Mouse (Mus musculus) megakaryocyte, embryonic 14.5 days (primary cell): ENCODE data around the gene Gm20517. TPM values are rescaled to one million over a fixed set of nuclear protein-coding genes. Genes with fewer than 3 reads are reported as not detected.

ENCODE experiments used
- H3K27me3 ChIP-seq: replicated peaks from 2 replicates; pipeline ENCODE3; 2012; ENCODE audit warnings: inconsistent platforms
- H3K36me3 ChIP-seq: replicated peaks from 2 replicates; pipeline ENCODE3; 2012; ENCODE audit warnings: low read length, inconsistent platforms, mixed read lengths
- H3K4me1 ChIP-seq: 2 replicates; pipeline ENCODE4 v1.6.1; 2012; ENCODE audit warnings: inconsistent platforms
- H3K4me3 ChIP-seq: replicated peaks from 2 replicates; pipeline ENCODE3; 2012; ENCODE audit warnings: moderate library complexity, mild to moderate bottlenecking, inconsistent platforms
- H3K9me3 ChIP-seq: 2 replicates; pipeline ENCODE4 v1.6.1; 2012; ENCODE audit warnings: inconsistent platforms
- FLI1 ChIP-seq: IDR thresholded peaks from 2 replicates; pipeline ENCODE4 v1.6.1; 2012; ENCODE audit warnings: low read length, inconsistent platforms, mixed read lengths
- GATA1 ChIP-seq: IDR thresholded peaks from 3 replicates; pipeline ENCODE4 v1.6.1; 2012; ENCODE audit warnings: mixed read lengths, low read length, inconsistent platforms, borderline replicate concordance
- polyA plus RNA-seq: library from polyadenylated mRNA; stranded (reverse); fragments of >175 nt; gene quantifications from 2 replicates; pipeline ENCODE4 v1.2.3, GENCODE M21; 2012; ENCODE audit warnings: low replicate concordance; ENCODE audit not compliant: insufficient read depth

The Gm20517 gene
- polyA plus RNA-seq, 1 experiment, result 0.29 TPM

- no peaks in the 10 kb centered on the region for H3K27me3 ChIP-seq
- H3K4me1 ChIP-seq, result peaks cover 69% of the 10 kb centered on the region
- H3K9me3 ChIP-seq, result no peaks in the 10 kb centered on the region
- H3K4me3 ChIP-seq, result no peak overlapping the region
- peaks cover 93% of the 10 kb centered on the region for H3K36me3 ChIP-seq
- no peak for TF ChIP-seq GATA1
- TF ChIP-seq FLI1, result no peak
These were observed 10.0 kb upstream of the Gm20517 start for GRCm38 (mm10) chr17:47601389-47601755.

DNA sequence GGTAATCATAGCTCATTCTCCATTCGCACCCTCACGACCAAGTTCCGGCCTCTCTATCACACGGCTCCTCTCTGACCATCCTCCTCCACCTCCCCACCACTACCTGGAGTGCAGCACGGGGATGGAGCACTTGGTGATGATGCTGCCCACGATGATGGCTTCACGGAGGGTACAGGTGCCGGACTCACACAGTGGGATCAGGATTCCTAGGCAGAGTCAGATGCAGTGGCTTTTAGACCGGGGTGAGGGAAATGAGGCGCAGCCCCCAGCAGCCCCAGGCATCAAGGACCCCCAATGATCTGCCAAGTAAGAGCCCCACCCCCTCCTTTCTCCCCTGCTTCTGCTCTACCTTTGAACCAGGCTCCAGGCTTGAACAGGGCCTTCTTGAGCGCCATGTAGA lies 9.1 kb upstream of the Gm20517 start:
- TF ChIP-seq FLI1, result no peak
- no peak for TF ChIP-seq GATA1
- Histone ChIP-seq H3K27me3 (no peaks in the 10 kb centered on the region), H3K4me1 (peaks cover 67% of the 10 kb centered on the region), H3K4me3 (no peak overlapping the region), H3K36me3 (peaks cover 93% of the 10 kb centered on the region), H3K9me3 (no peaks in the 10 kb centered on the region)

- Histone ChIP-seq H3K36me3 (peaks cover 73% of the 10 kb centered on the region), H3K4me3 (no peak overlapping the region), H3K9me3 (no peaks in the 10 kb centered on the region), H3K4me1 (peaks cover 63% of the 10 kb centered on the region), H3K27me3 (no peaks in the 10 kb centered on the region)
- TF ChIP-seq GATA1 (no peak), FLI1 (no peak)
These were observed 5.2 kb upstream of the Gm20517 start for GRCm38 (mm10) chr17:47606220-47606619.

- H3K9me3 ChIP-seq, result no peaks in the 10 kb centered on the region
- no peaks in the 10 kb centered on the region for H3K27me3 ChIP-seq
- H3K4me3 ChIP-seq, result no peak overlapping the region
- TF ChIP-seq FLI1 (no peak), GATA1 (no peak)
- H3K36me3 ChIP-seq, result peaks cover 65% of the 10 kb centered on the region
- H3K4me1 ChIP-seq, result peaks cover 71% of the 10 kb centered on the region
These were observed 2.2 kb upstream of the Gm20517 start for GRCm38 (mm10) chr17:47609182-47609581.

- no peaks in the 10 kb centered on the region for H3K27me3 ChIP-seq
- H3K4me1 ChIP-seq, result peaks cover 75% of the 10 kb centered on the region
- TF ChIP-seq GATA1 (no peak), FLI1 (no peak)
- peak overlapping the region; percentile 97 for H3K4me3 ChIP-seq
- no peaks in the 10 kb centered on the region for H3K9me3 ChIP-seq
- peaks cover 64% of the 10 kb centered on the region for H3K36me3 ChIP-seq
These were observed 233 bp downstream of the Gm20517 start for GRCm38 (mm10) chr17:47611661-47611982.

- Histone ChIP-seq H3K9me3 (no peaks in the 10 kb centered on the region), H3K4me1 (peaks cover 55% of the 10 kb centered on the region), H3K4me3 (no peak overlapping the region), H3K27me3 (no peaks in the 10 kb centered on the region), H3K36me3 (peaks cover 61% of the 10 kb centered on the region)
- TF ChIP-seq FLI1, result no peak
- TF ChIP-seq GATA1, result no peak
These were observed 2.6 kb downstream of the Gm20517 start for GRCm38 (mm10) chr17:47614018-47614417.

- Histone ChIP-seq H3K9me3 (no peaks in the 10 kb centered on the region), H3K4me3 (no peak overlapping the region), H3K27me3 (no peaks in the 10 kb centered on the region), H3K36me3 (peaks cover 79% of the 10 kb centered on the region), H3K4me1 (peaks cover 38% of the 10 kb centered on the region)
- TF ChIP-seq FLI1, result no peak
- TF ChIP-seq GATA1, result no peak
These were observed 4.7 kb downstream of the Gm20517 start for GRCm38 (mm10) chr17:47616119-47616518.

GRCm38 (mm10) chr17:47616652-47617051 lies 5.3 kb downstream of the Gm20517 start:
- H3K36me3 ChIP-seq, result peaks cover 84% of the 10 kb centered on the region
- no peaks in the 10 kb centered on the region for H3K27me3 ChIP-seq
- no peaks in the 10 kb centered on the region for H3K9me3 ChIP-seq
- peaks cover 38% of the 10 kb centered on the region for H3K4me1 ChIP-seq
- no peak overlapping the region for H3K4me3 ChIP-seq
- no peak for TF ChIP-seq FLI1
- TF ChIP-seq GATA1, result no peak

- TF ChIP-seq FLI1 (no peak), GATA1 (no peak)
- no peaks in the 10 kb centered on the region for H3K9me3 ChIP-seq
- no peak overlapping the region for H3K4me3 ChIP-seq
- H3K36me3 ChIP-seq, result peaks cover 91% of the 10 kb centered on the region
- no peaks in the 10 kb centered on the region for H3K27me3 ChIP-seq
- peaks cover 29% of the 10 kb centered on the region for H3K4me1 ChIP-seq
These were observed 6.4 kb downstream of the Gm20517 start for GRCm38 (mm10) chr17:47617605-47618307.

DNA sequence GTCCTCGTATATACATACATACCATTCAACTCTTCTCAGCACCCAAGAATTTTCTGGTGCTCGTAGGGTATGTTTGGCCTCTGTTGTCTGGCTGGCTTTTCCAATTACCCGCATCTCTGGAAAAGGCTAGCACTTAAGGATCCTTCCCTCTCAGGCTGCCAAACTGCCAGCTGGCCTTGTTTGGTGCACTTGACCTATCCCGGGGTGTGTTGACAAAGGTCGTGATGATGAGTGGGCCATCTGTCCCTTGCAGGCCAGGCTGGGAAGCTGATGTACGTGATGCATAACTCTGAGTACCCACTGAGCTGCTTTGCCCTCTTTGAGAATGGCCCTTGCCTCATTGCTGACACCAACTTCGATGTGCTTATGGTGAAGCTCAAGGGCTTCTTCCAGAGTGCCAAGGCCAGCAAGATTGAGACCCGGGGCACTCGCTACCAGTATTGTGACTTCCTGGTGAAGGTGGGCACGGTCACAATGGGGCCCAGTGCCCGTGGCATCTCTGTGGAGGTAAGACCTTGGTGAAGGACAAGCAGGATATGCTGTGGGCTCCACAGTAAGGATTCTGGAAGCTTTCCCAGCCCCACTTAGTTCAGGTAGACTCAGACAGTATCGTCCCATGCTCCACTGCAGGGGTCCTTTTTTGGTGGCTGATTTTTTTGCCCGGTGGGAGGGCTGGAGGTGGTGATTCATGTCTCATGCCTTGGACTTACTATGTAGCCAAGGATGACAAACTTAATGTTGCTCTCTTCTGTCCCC lies 7.3 kb downstream of the Gm20517 start:
- Histone ChIP-seq H3K27me3 (no peaks in the 10 kb centered on the region), H3K36me3 (peaks cover 91% of the 10 kb centered on the region), H3K4me3 (no peak overlapping the region), H3K9me3 (no peaks in the 10 kb centered on the region), H3K4me1 (peaks cover 19% of the 10 kb centered on the region)
- TF ChIP-seq FLI1 (no peak), GATA1 (no peak)
